Mouse (Mus musculus) heart, postnatal 0 days (tissue): ENCODE measurements around the gene Fgfr2.

Source experiments
- CTCF ChIP-seq: IDR thresholded peaks from 2 replicates; pipeline ENCODE4 v1.5.1; 2016; ENCODE audit warnings: antibody characterized with exemption, control low read depth, low read depth
- EP300 ChIP-seq: IDR thresholded peaks from 2 replicates; pipeline ENCODE4 v1.6.1; 2016; ENCODE audit warnings: antibody characterized with exemption, low read depth

GRCm38 (mm10) chr7:131114434-131114833 lies 2008.7 kb downstream of the Fgfr2 start:
- TF ChIP-seq CTCF (no peak), EP300 (no peak)
